Mouse (Mus musculus): ENCODE data around the gene Pnkp.

Pnkp gene

DNA sequence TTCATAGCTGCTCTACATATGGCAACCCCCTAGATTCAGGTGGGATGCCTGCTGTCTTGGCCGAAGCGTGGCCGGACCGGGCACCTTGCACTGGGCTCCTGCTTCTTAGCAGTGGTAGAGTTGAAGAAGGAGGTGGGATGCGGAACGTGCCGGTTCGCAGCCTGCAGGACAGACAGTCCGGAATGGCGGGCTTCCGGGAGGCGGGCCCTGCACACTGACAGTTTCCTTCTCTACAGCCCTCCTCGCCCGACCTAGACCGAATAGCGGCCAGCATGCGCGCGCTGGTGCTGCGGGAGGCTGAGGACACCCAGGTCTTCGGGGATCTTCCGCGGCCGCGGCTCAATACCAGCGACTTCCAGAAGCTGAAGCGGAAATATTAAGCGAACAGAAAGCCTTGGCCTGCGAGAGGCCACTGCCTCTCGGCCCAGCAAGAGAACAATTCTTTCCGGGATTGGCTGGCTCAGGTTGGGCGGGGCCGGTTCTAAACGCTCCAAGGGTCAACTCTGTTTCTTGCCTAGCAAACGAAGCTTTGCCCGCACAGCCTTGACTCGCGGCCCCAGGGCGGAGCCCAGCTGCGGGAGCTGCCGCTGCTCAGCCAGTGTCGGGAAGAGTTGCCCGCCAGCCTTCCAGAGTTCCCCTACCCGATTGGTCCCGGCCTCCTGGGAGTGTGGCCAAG is 2.4 kb upstream of the Pnkp start:
- no peak for TF ChIP-seq GATA4 (IDR thresholded peaks at IDR 0.05; ENCODE audit: insufficient replicate concordance, low read length)

GRCm38 (mm10) chr7:44855036-44855435 is 1.9 kb upstream of the Pnkp start:
- no peak for TF ChIP-seq GATA4 (IDR thresholded peaks at IDR 0.05; ENCODE audit: insufficient replicate concordance, low read length)

GRCm38 (mm10) chr7:44856265-44856916 is 548 bp upstream of the Pnkp start:
- TF ChIP-seq GATA4 (IDR thresholded peaks at IDR 0.05; ENCODE audit: insufficient replicate concordance, low read length): no peak

DNA sequence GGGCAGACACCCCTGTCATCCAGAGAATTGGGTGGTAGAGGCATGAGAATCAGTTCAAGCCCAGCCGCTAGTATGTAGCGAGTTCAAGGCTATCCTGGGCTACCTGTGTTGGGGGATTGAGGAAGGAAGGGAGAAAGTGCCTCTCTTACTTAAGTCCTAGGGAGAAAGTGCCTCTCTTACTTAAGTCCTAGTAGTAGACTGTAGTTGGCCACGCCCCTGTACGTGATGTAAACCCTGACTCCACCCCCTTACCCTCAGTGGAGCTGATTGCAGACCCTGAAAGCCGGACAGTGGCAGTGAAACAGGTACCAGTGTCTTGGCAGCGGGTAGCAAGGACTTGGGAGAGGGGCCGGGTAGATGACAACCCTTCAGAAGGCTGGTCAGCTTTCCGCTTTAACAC is 966 bp downstream of the Pnkp start:
- no peak for TF ChIP-seq GATA4 (IDR thresholded peaks at IDR 0.05; ENCODE audit: insufficient replicate concordance, low read length)

- TF ChIP-seq GATA4 (IDR thresholded peaks at IDR 0.05; ENCODE audit: insufficient replicate concordance, low read length): no peak
Measured at GRCm38 (mm10) chr7:44859896-44860295, 3.0 kb downstream of the Pnkp start.

GRCm38 (mm10) chr7:44860576-44861428 is 3.9 kb downstream of the Pnkp start:
- TF ChIP-seq GATA4 (IDR thresholded peaks at IDR 0.05; ENCODE audit: insufficient replicate concordance, low read length): no peak

DNA sequence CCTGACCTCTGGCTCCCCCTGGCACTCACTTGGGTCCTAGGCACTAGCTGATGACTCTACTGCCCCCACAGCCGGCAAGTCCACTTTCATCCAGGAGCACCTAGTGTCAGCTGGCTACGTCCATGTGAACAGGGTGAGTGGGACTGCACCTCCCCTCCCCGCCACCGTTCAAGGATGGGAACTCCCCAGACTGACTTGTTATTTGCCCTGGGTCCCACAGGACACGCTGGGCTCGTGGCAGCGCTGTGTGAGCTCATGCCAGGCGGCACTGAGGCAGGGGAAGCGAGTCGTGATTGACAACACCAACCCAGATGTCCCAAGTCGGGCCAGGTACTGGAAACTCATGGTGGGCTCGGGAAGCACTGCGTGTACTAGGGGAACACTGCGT is 4.5 kb downstream of the Pnkp start:
- no peak for TF ChIP-seq GATA4 (IDR thresholded peaks at IDR 0.05; ENCODE audit: insufficient replicate concordance, low read length)

DNA sequence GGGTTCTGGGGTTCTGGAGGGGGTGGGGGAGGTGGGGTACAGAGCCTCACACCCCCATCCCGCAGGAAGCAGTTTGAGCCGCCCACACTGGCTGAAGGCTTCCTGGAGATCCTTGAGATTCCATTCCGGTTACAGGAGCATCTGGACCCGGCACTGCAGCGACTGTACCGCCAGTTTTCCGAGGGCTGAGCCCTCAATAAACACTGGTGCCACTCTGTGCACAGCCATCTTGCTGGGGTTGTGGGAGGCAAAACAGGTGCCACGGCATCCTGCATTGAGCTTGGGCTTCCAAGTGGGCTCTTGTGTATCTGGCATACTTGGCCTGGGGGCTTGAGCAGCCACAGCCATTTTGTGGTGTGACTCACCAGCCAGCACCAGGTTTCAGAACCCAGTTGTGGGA is 5.5 kb downstream of the Pnkp start:
- no peak for TF ChIP-seq GATA4 (IDR thresholded peaks at IDR 0.05; ENCODE audit: insufficient replicate concordance, low read length)

DNA sequence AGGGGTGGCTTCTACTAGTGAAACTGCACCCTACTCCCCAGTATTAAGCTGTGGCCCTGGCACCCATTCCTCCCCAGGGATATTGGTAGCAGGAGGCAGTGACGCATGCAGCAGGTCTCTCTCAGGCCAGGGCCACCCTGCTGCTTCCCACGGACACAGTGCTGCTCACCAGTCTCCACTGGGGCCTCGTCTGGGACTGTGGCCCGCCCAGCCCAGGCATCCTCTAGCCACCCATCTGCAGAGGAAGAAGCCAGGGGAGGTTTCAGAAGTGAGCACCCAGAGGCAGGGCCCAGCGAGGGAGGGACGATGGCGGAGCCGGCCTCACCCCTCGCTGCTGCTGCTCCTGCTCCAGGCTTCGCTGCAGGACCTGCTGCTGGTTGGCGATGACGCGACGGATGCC is 6.3 kb downstream of the Pnkp start:
- no peak for TF ChIP-seq GATA4 (IDR thresholded peaks at IDR 0.05; ENCODE audit: insufficient replicate concordance, low read length)

DNA sequence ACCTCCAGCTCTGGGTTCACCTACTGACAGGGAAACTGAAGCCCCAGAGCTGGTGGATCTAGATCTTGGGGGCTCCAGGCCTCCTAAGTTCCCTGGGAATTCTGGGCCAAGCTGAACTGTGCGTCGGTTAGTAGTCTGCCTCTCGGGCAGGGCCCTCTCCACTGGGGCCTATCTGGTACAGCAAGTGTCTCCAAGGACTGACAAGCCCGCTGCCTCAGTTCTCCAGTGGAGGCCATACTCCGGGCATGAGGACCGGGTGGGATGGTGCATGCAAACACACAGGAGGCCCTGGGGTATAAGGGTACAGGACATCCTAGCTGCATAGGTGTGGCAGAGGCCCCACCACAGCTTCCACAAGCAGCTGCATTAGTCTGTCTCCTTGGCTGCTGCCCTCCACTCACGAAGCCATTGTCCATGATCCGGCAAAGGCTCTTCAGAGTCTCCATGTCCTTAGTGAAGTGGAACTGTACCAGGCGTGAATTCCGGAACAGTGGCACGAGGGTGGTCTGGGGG is 7.1 kb downstream of the Pnkp start:
- no peak for TF ChIP-seq GATA4 (IDR thresholded peaks at IDR 0.05; ENCODE audit: insufficient replicate concordance, low read length)

GRCm38 (mm10) chr7:44864595-44865542 is 7.9 kb downstream of the Pnkp start:
- no peak for TF ChIP-seq GATA4 (IDR thresholded peaks at IDR 0.05; ENCODE audit: insufficient replicate concordance, low read length)

DNA sequence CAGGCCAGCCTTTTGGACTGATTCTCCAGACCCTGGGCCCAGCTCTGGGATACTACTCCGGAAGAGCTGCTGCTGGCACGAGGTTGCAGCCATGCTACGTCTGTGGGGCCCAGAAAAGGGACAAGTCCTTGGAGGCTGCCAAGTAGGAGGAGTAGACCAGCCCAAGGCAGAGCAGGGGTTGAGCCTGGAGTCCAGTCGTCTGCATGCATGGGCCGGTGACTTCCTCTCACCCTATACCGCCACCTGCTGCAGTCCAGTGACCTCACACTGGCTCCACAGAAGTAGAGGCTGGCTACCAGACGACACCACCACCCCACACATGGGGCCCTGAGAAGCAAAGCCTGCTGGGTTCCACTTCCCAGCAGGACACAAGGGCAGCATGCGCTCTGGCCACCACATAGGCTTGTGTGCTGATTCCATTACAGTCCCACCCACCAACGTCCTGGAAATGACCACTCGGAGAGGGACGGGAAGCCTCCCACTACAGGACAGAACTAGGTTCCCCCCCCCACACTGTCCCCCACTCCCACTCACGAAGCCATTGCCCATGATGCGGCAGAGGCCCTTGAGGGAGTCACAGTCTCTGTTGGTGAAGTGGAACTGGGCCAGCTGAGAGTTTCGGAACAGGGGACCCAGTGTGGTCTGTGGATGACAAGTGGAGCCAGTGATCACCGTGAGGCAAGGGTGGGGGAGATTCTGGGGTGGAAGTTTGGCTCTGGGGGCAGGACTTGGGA is 9.5 kb downstream of the Pnkp start:
- no peak for TF ChIP-seq GATA4 (IDR thresholded peaks at IDR 0.05; ENCODE audit: insufficient replicate concordance, low read length)

DNA sequence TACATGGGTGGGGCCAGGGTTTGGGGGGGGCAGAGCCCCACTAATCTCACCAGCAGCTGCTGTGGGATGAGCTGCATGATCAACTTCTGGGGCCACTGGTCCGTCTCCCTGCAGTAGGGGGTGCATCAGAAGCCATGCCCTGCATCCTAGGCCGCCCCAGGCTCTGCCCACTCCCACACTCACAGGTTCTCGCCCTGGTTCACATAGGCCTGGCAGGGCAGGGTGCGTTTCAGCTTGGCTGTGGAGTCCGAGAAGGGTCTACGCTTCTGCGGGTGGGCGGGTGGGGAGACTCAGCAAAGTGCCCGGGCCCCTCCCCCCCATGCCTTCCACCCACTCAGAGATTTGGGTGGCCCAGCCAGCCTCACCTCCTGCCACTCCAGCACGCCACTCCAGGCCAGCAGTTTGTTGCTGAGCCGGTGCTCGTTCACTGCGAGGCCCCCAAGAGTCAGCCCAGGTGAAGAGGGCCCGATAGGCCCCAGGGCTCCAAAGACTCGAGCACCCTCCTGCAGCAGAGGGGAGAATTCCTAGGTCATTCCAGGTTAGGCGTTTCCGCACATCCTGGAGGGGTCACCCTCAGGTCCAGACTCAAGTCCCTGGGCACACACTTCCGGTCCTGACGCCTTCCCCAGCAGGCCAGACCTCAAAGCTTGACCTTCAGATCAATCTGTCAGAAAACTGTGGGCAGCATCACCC is 10.2 kb downstream of the Pnkp start:
- no peak for TF ChIP-seq GATA4 (IDR thresholded peaks at IDR 0.05; ENCODE audit: insufficient replicate concordance, low read length)
